Mouse (Mus musculus): Measurements from ENCODE around the gene Ror1. TPM values are rescaled to one million over a fixed set of nuclear protein-coding genes. Genes with fewer than 3 reads are reported as not detected.

The Ror1 gene
- total and polyA plus RNA-seq, 2 experiments from 2014 or later, result 0.73 to 2.8 TPM

- TF ChIP-seq CTCF (IDR thresholded peaks at IDR 0.05), result no peak
- H3K4me3 ChIP-seq (ENCODE audit: low read depth, low read length), result no peak overlapping the region
- no peaks in the 10 kb centered on the region for H3K27me3 ChIP-seq (ENCODE audit: insufficient read depth, low read length)
- H3K36me3 ChIP-seq (ENCODE audit: insufficient read depth, low read length), result no peaks in the 10 kb centered on the region
- H3K4me1 ChIP-seq (ENCODE audit: insufficient read depth, low read length), result no peaks in the 10 kb centered on the region
- H3K4me2 ChIP-seq (ENCODE audit: low read depth, low read length, poor library complexity, severe bottlenecking), result no peak overlapping the region
- WGBS, result 100% methylated on average over 1 of the region's 1 CpGs
- ATAC-seq (ENCODE audit: low FRiP score) (no peak), DNase-seq (ENCODE audit: low spot score) (no peak)
- no peak overlapping the region for H3K9ac ChIP-seq (replicated peaks; ENCODE audit: low read length, poor library complexity, severe bottlenecking)
- H3K27ac ChIP-seq (ENCODE audit: low read depth, low read length), result no peak overlapping the region
- no peaks in the 10 kb centered on the region for H3K9me3 ChIP-seq (ENCODE audit: low read length)
These were observed 205.8 kb downstream of the Ror1 start for GRCm38 (mm10) chr4:100301423-100301822.

GRCm38 (mm10) chr4:100307365-100307764, 211.8 kb downstream of the Ror1 start:
- WGBS, result 87% methylated on average over 4 of the region's 4 CpGs
- no peak for ATAC-seq (ENCODE audit: low FRiP score)

DNA sequence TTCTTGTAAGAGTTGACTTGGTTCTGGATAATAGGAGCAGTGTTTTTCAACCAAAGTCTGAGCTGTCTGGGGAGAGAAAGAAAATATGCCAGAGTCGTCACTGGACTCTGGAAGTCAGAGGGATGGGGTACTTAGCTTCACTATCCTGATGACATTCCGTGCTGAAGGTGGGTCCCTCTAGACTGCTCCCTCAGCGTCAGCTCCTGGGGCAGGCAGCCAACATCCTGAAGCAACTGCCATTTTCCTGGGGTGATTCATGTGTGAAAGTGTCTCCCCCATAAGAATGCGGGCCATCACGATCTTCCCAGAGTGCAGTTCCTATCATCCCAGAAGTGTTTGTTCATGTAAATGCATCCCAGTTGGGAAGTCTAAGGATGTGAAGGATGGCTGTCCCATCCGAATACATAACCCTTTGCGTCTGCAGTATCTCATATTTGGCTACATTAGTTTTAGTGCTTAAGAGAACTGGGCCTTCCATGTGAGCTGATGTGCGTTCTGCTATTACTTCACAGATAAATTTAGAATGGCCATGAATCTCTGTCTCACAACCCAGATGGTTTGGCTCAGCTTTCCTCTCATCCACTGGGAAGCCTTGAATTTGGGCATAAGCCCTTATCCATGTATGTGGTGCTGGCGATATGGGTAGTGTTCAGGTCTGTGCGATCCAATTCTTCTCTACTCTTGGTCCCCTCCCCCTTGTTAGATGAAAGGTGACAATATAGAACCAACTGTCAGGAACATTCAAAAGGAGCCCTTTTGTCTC, 216.4 kb downstream of the Ror1 start:
- no peak for ATAC-seq (ENCODE audit: low FRiP score)
- Histone ChIP-seq H3K9me3 (ENCODE audit: low read length) (no peaks in the 10 kb centered on the region), H3K9ac (replicated peaks; ENCODE audit: low read length, poor library complexity, severe bottlenecking) (no peak overlapping the region), H3K4me1 (ENCODE audit: insufficient read depth, low read length) (no peaks in the 10 kb centered on the region), H3K27ac (ENCODE audit: low read depth, low read length) (no peak overlapping the region), H3K27me3 (ENCODE audit: insufficient read depth, low read length) (no peaks in the 10 kb centered on the region), H3K36me3 (ENCODE audit: insufficient read depth, low read length) (no peaks in the 10 kb centered on the region), H3K4me2 (ENCODE audit: low read depth, low read length, poor library complexity, severe bottlenecking) (no peak overlapping the region), H3K4me3 (ENCODE audit: low read depth, low read length) (no peak overlapping the region)
- no peak for TF ChIP-seq CTCF (IDR thresholded peaks at IDR 0.05)
- DNase-seq (ENCODE audit: low spot score), result no peak
- 91% methylated on average over 10 of the region's 10 CpGs for WGBS

More at GRCm38 (mm10) chr4:100307365-100307764, 211.8 kb downstream of the Ror1 start:
- H3K27ac ChIP-seq (ENCODE audit: low read depth, low read length), result no peak overlapping the region
- H3K27me3 ChIP-seq (ENCODE audit: insufficient read depth, low read length), result no peaks in the 10 kb centered on the region
- no peak for TF ChIP-seq CTCF (IDR thresholded peaks at IDR 0.05)
- no peaks in the 10 kb centered on the region for H3K9me3 ChIP-seq (ENCODE audit: low read length)
- no peaks in the 10 kb centered on the region for H3K36me3 ChIP-seq (ENCODE audit: insufficient read depth, low read length)
- DNase-seq (ENCODE audit: low spot score), result no peak
- H3K4me1 ChIP-seq (ENCODE audit: insufficient read depth, low read length), result no peaks in the 10 kb centered on the region
- H3K4me3 ChIP-seq (ENCODE audit: low read depth, low read length), result no peak overlapping the region
- no peak overlapping the region for H3K4me2 ChIP-seq (ENCODE audit: low read depth, low read length, poor library complexity, severe bottlenecking)
- H3K9ac ChIP-seq (replicated peaks; ENCODE audit: low read length, poor library complexity, severe bottlenecking), result no peak overlapping the region

DNA sequence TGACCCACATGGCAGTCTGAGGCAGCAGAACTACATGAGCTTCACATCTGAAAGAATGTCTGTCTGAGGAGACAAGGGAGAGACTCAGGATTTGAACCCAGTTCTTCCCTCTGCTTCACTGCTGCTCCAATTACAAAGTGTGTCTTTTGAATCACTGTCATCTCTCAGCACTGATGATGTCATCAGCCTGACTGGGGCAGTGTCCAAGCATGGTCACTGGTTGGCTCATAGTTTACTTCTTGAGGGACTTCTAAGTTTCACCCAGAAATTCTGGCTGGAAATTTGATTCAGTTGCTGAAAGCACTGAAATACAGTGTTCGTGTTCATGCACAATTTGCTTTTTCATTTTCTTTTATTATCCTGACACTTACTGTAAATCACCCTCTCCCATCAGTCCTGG, 219.5 kb downstream of the Ror1 start:
- Histone ChIP-seq H3K4me2 (ENCODE audit: low read depth, low read length, poor library complexity, severe bottlenecking) (no peak overlapping the region), H3K9me3 (ENCODE audit: low read length) (no peaks in the 10 kb centered on the region), H3K27me3 (ENCODE audit: insufficient read depth, low read length) (no peaks in the 10 kb centered on the region), H3K9ac (replicated peaks; ENCODE audit: low read length, poor library complexity, severe bottlenecking) (no peak overlapping the region), H3K4me1 (ENCODE audit: insufficient read depth, low read length) (no peaks in the 10 kb centered on the region), H3K27ac (ENCODE audit: low read depth, low read length) (no peak overlapping the region), H3K36me3 (ENCODE audit: insufficient read depth, low read length) (no peaks in the 10 kb centered on the region), H3K4me3 (ENCODE audit: low read depth, low read length) (no peak overlapping the region)
- DNase-seq (ENCODE audit: low spot score) (no peak), ATAC-seq (ENCODE audit: low FRiP score) (no peak)
- no peak for TF ChIP-seq CTCF (IDR thresholded peaks at IDR 0.05)
- 76% methylated on average over 1 of the region's 1 CpGs for WGBS

GRCm38 (mm10) chr4:100321758-100322157, 226.2 kb downstream of the Ror1 start:
- Histone ChIP-seq H3K36me3 (ENCODE audit: insufficient read depth, low read length) (no peaks in the 10 kb centered on the region), H3K9me3 (ENCODE audit: low read length) (no peaks in the 10 kb centered on the region), H3K27ac (ENCODE audit: low read depth, low read length) (no peak overlapping the region), H3K4me3 (ENCODE audit: low read depth, low read length) (no peak overlapping the region), H3K4me1 (ENCODE audit: insufficient read depth, low read length) (no peaks in the 10 kb centered on the region), H3K27me3 (ENCODE audit: insufficient read depth, low read length) (no peaks in the 10 kb centered on the region), H3K4me2 (ENCODE audit: low read depth, low read length, poor library complexity, severe bottlenecking) (no peak overlapping the region), H3K9ac (replicated peaks; ENCODE audit: low read length, poor library complexity, severe bottlenecking) (no peak overlapping the region)
- WGBS, result 67% methylated on average over 6 of the region's 6 CpGs
- TF ChIP-seq CTCF (IDR thresholded peaks at IDR 0.05), result no peak
- DNase-seq (ENCODE audit: low spot score) (no peak), ATAC-seq (ENCODE audit: low FRiP score) (no peak)

- no peak overlapping the region for H3K4me2 ChIP-seq (ENCODE audit: low read depth, low read length, poor library complexity, severe bottlenecking)
- DNase-seq (ENCODE audit: low spot score) (no peak), ATAC-seq (ENCODE audit: low FRiP score) (no peak)
- no peak overlapping the region for H3K4me3 ChIP-seq (ENCODE audit: low read depth, low read length)
- TF ChIP-seq CTCF (IDR thresholded peaks at IDR 0.05), result no peak
- H3K27ac ChIP-seq (ENCODE audit: low read depth, low read length), result no peak overlapping the region
- 86% methylated on average over 14 of the region's 14 CpGs for WGBS
- H3K27me3 ChIP-seq (ENCODE audit: insufficient read depth, low read length), result no peaks in the 10 kb centered on the region
- no peaks in the 10 kb centered on the region for H3K9me3 ChIP-seq (ENCODE audit: low read length)
- 0 out of 2 replicates have a peak overlapping the region, but pooled peaks have one; percentile 1 for H3K9ac ChIP-seq (replicated peaks; ENCODE audit: low read length, poor library complexity, severe bottlenecking)
- H3K4me1 ChIP-seq (ENCODE audit: insufficient read depth, low read length), result no peaks in the 10 kb centered on the region
- H3K36me3 ChIP-seq (ENCODE audit: insufficient read depth, low read length), result no peaks in the 10 kb centered on the region
These were observed 229.3 kb downstream of the Ror1 start for GRCm38 (mm10) chr4:100324719-100325515.
